Mouse (Mus musculus) liver, postnatal 0 days (tissue): ENCODE results near the gene Trdn. TPM values are rescaled to one million over a fixed set of nuclear protein-coding genes. Genes with fewer than 3 reads are reported as not detected.

Experiments used
- ATAC-seq: fragments of 200-750 bp; cut with Nextera tagmentation; 2 replicates; pipeline ENCODE4 v1.8.0; 2017; ENCODE audit warnings: mild to moderate bottlenecking, moderate library complexity
- DNase-seq: peaks from one replicate; pipeline ENCODE4 v3.0.0-alpha.2; 2016
- H3K27ac ChIP-seq: fragments of 300-500 bp; sonication (generic); 2 replicates; pipeline ENCODE4 v1.5.1; 2014; ENCODE audit warnings: antibody characterized with exemption, moderate library complexity, mild to moderate bottlenecking, low read depth
- H3K27me3 ChIP-seq: fragments of 300-500 bp; sonication (generic); 2 replicates; pipeline ENCODE4 v1.6.1; 2014; ENCODE audit warnings: low read length, control low read depth, mixed read lengths; ENCODE audit not compliant: insufficient read depth
- H3K36me3 ChIP-seq: fragments of 300-500 bp; sonication (generic); replicated peaks from 2 replicates; pipeline ENCODE4 v1.6.1; 2014; ENCODE audit warnings: mild to moderate bottlenecking, control low read depth, low read length, moderate library complexity, mixed read lengths; ENCODE audit not compliant: insufficient read depth
- H3K4me1 ChIP-seq: fragments of 300-500 bp; sonication (generic); 2 replicates; pipeline ENCODE4 v1.6.1; 2014; ENCODE audit warnings: antibody characterized with exemption, mild to moderate bottlenecking, control low read depth; ENCODE audit not compliant: insufficient read depth
- H3K4me2 ChIP-seq: fragments of 300-500 bp; sonication (generic); 2 replicates; pipeline ENCODE4 v1.6.1; 2014; ENCODE audit warnings: low read depth, mild to moderate bottlenecking, low read length, moderate library complexity, mixed read lengths
- H3K4me3 ChIP-seq: fragments of 300-500 bp; sonication (generic); 2 replicates; pipeline ENCODE4 v1.5.1; 2014; ENCODE audit warnings: low read depth, low read length
- H3K9ac ChIP-seq: fragments of 300-500 bp; sonication (generic); replicated peaks from 2 replicates; pipeline ENCODE4 v1.6.1; 2014; ENCODE audit warnings: mild to moderate bottlenecking, moderate library complexity
- H3K9me3 ChIP-seq: fragments of 300-500 bp; sonication (generic); 2 replicates; pipeline ENCODE4 v1.6.1; 2016; ENCODE audit warnings: mild to moderate bottlenecking, control low read depth, low read length, mixed read lengths
- CTCF ChIP-seq: sonication (generic); IDR thresholded peaks from 2 replicates; pipeline ENCODE4 v1.5.1; 2016; ENCODE audit warnings: antibody characterized with exemption, low read depth
- EP300 ChIP-seq: IDR thresholded peaks from 2 replicates; pipeline ENCODE4 v1.6.1; 2016; ENCODE audit warnings: antibody characterized with exemption, low read depth, mild to moderate bottlenecking
- WGBS: fragments of 180-500 bp; shearing (Covaris S2); extraction: QIAGEN DNeasy Blood & Tissue Kit; methylation state at CpG from one replicate; pipeline ENCODE4 v1.1.7; 2014; ENCODE audit not compliant: insufficient replicate concordance; 5-methylcytosine and 5-hydroxymethylcytosine counted together
- polyA plus RNA-seq: library from polyadenylated mRNA; unstranded; fragments of >200 nt; fragmentation: Nextera tagmentation; extraction: Ambion mirVana; gene quantifications from 2 replicates; pipeline ENCODE4 v1.2.1, GENCODE M21; 2015

Trdn gene
- polyA plus RNA-seq, 1 experiment from 2014 or later, result 0.41 TPM

GRCm38 (mm10) chr10:33256202-33256601 lies 175.8 kb downstream of the Trdn start:
- DNase-seq, result no peak
- no peaks in the 10 kb centered on the region for H3K9me3 ChIP-seq
- H3K4me1 ChIP-seq, result no peaks in the 10 kb centered on the region
- no peak overlapping the region for H3K9ac ChIP-seq
- no peak overlapping the region for H3K4me2 ChIP-seq
- H3K27me3 ChIP-seq, result no peaks in the 10 kb centered on the region
- H3K27ac ChIP-seq, result no peak overlapping the region
- no peak for ATAC-seq
- no peak for TF ChIP-seq EP300
- TF ChIP-seq CTCF, result no peak
- H3K36me3 ChIP-seq, result no peaks in the 10 kb centered on the region
- H3K4me3 ChIP-seq, result no peak overlapping the region
- 47% methylated on average over 1 of the region's 1 CpGs for whole genome bisulfite sequencing

GRCm38 (mm10) chr10:33304982-33305381 lies 224.6 kb downstream of the Trdn start:
- Histone ChIP-seq H3K4me2 (no peak overlapping the region), H3K27me3 (no peaks in the 10 kb centered on the region), H3K36me3 (no peaks in the 10 kb centered on the region), H3K4me1 (no peaks in the 10 kb centered on the region), H3K9me3 (no peaks in the 10 kb centered on the region), H3K27ac (no peak overlapping the region), H3K9ac (no peak overlapping the region), H3K4me3 (no peak overlapping the region)
- ATAC-seq (no peak), DNase-seq (no peak)
- TF ChIP-seq CTCF (peak; percentile 17; the same call in 1 of the 2 replicates), EP300 (no peak)
- WGBS, result 31% methylated on average over 2 of the region's 2 CpGs

- ATAC-seq (no peak), DNase-seq (no peak)
- Histone ChIP-seq H3K9ac (no peak overlapping the region), H3K4me2 (no peak overlapping the region), H3K36me3 (no peaks in the 10 kb centered on the region), H3K9me3 (no peaks in the 10 kb centered on the region), H3K27ac (no peak overlapping the region), H3K27me3 (no peaks in the 10 kb centered on the region), H3K4me1 (no peaks in the 10 kb centered on the region), H3K4me3 (no peak overlapping the region)
- no peak for TF ChIP-seq CTCF
- TF ChIP-seq EP300, result no peak
- 72% methylated on average over 1 of the region's 1 CpGs for whole genome bisulfite sequencing
These were observed 272.7 kb downstream of the Trdn start for GRCm38 (mm10) chr10:33353026-33353425.

GRCm38 (mm10) chr10:33366521-33366920 lies 286.2 kb downstream of the Trdn start:
- ATAC-seq, result no peak
- H3K4me2 ChIP-seq, result no peak overlapping the region
- no peaks in the 10 kb centered on the region for H3K36me3 ChIP-seq
- H3K27me3 ChIP-seq, result no peaks in the 10 kb centered on the region
- no peak overlapping the region for H3K9ac ChIP-seq
- H3K4me3 ChIP-seq, result no peak overlapping the region
- TF ChIP-seq CTCF (no peak), EP300 (no peak)
- no peaks in the 10 kb centered on the region for H3K4me1 ChIP-seq
- DNase-seq, result no peak
- no peak overlapping the region for H3K27ac ChIP-seq
- no peaks in the 10 kb centered on the region for H3K9me3 ChIP-seq

- DNase-seq (no peak), ATAC-seq (no peak)
- Histone ChIP-seq H3K27ac (no peak overlapping the region), H3K9me3 (no peaks in the 10 kb centered on the region), H3K4me2 (no peak overlapping the region), H3K27me3 (no peaks in the 10 kb centered on the region), H3K36me3 (no peaks in the 10 kb centered on the region), H3K9ac (no peak overlapping the region), H3K4me1 (no peaks in the 10 kb centered on the region), H3K4me3 (no peak overlapping the region)
- 60% methylated on average over 2 of the region's 2 CpGs for WGBS
- TF ChIP-seq EP300 (no peak), CTCF (no peak)
These were observed 290.2 kb downstream of the Trdn start for GRCm38 (mm10) chr10:33370534-33370933.

- H3K4me2 ChIP-seq, result no peak overlapping the region
- 63% methylated on average over 2 of the region's 2 CpGs for WGBS
These were observed 295.2 kb downstream of the Trdn start for GRCm38 (mm10) chr10:33375474-33376029.

More at GRCm38 (mm10) chr10:33375474-33376029, 295.2 kb downstream of the Trdn start:
- Histone ChIP-seq H3K36me3 (no peaks in the 10 kb centered on the region), H3K27ac (no peak overlapping the region), H3K4me1 (no peaks in the 10 kb centered on the region), H3K9ac (no peak overlapping the region), H3K4me3 (no peak overlapping the region), H3K27me3 (no peaks in the 10 kb centered on the region), H3K9me3 (no peaks in the 10 kb centered on the region)
- TF ChIP-seq CTCF (no peak), EP300 (no peak)
- ATAC-seq (no peak), DNase-seq (no peak)

Other genes starting within 250 kb of the Trdn start
- 0.11 TPM in 1 of 2 replicates, not detected in the other for gene Nkain2, start 190.1 kb upstream of the Trdn start, polyA plus RNA-seq